Mouse (Mus musculus): ENCODE data around the gene Phldb2.

GRCm38 (mm10) chr16:45934721-45935407, 18.5 kb downstream of the Phldb2 start:
- TF ChIP-seq CTCF (conservative IDR thresholded peaks at IDR 0.05; ENCODE audit: insufficient read depth, insufficient read length, low read depth, low read length) (no peak), POLR2A (IDR thresholded peaks at IDR 0.05; ENCODE audit: low read depth, low read length) (no peak)
